24 mouse cellular contexts compared by ENCODE assay signal in genomic region chr14:73064460-73064859, GRCm38 (mm10). TPM values are rescaled to one million over a fixed set of nuclear protein-coding genes. Genes with fewer than 3 reads are reported as not detected.
DNase-seq lines count a peak whose midpoint lies in the region; ATAC-seq lines count a peak whose summit lies in the region.
"Had no signal": no experiment of that assay in that cellular context is flagged by ENCODE, and none has a peak within 500 bp of the region (broad histone marks: within the 10 kb centered on the region; RNA-seq: fewer than 3 reads in every experiment).

No protein-coding gene starts in this region.

- intact Hi-C loops in left cerebral cortex, postnatal 4 days (cut with DNase I), result no loop called here
- intact Hi-C loops in left cerebral cortex, postnatal 14 days (cut with DNase I), result no loop called here

- ATAC-seq in megakaryocyte progenitor cell, adult 5-6 weeks (replicated peaks; ENCODE audit: poor library complexity), result peak; percentile 42
- ATAC-seq: forebrain, embryonic 15.5 days; hindbrain, embryonic 16.5 days; intestine, embryonic 15.5 days; Patski had no signal

- peak; percentile 4 for DNase-seq in left cerebral cortex, postnatal 4 days
- DNase-seq in left cerebral cortex, postnatal 14 days (ENCODE audit: low spot score in 2 of 2), result no peak
- DNase-seq in 416B (ENCODE audit: low read depth) (peak; percentile 38), MN1 (ENCODE audit: low spot score) (peak; percentile 12)
- no peak for DNase-seq in adrenal gland, adult 8-10 months
- DNase-seq in adrenal gland, adult 2 months, result no peak
- DNase-seq: adrenal gland, postnatal 25 days; cerebellum, adult 11-12 months; cerebellum, adult 8-10 months; embryo, embryonic 11 days; gastrocnemius, postnatal 25 days; heart, adult 2 months; heart, postnatal 14 days had no signal

RNA-seq across cellular contexts. Expression of gene Cysltr2, which starts 15.5 kb away (rescaled TPM):
- under 1 TPM; 0.78 to 0.85 TPM for total RNA-seq in left cerebral cortex, postnatal 4 days (2021)
- 1 to 10 TPM; 1.8 to 2.6 TPM for total RNA-seq in left cerebral cortex, postnatal 14 days (2021)
- 0.44 and 1.8 TPM in 2 replicates for total RNA-seq in megakaryocyte progenitor cell, adult 5-6 weeks (2015)
- total RNA-seq in megakaryocyte progenitor cell, adult 5-6 weeks (2017), result 0.98 TPM in 1 of 2 replicates, not detected in the other
- 1 to 10 TPM; 2.0 to 5.5 (median 3.9) TPM for total RNA-seq in adrenal gland, adult 8-10 months (2022)
- total RNA-seq in adrenal gland, adult 2 months (2021), result 1 to 10 TPM; 1.3 to 2.1 TPM
- 1.0 and 2.0 TPM in 2 replicates for polyA plus RNA-seq in adrenal gland, adult 2 months (2012; rRNA removed)
- total RNA-seq: gastrocnemius, postnatal 25 days had no signal
- polyA plus RNA-seq: embryonic facial prominence, embryonic 10.5 days; embryonic facial prominence, embryonic 13.5 days; erythroblast, embryonic 14.5 days; forebrain, embryonic 12.5 days; forebrain, embryonic 15.5 days; heart, embryonic 13.5 days; hindbrain, embryonic 10.5 days; Patski had no signal

RNA-seq across cellular contexts. Expression of gene Rcbtb2, which starts 58.4 kb away (rescaled TPM):
- 10 to 100 TPM; 36.6 to 45.4 TPM for total RNA-seq in left cerebral cortex, postnatal 4 days (2021)
- total RNA-seq in left cerebral cortex, postnatal 14 days (2021), result 10 to 100 TPM; 20.5 to 22.8 TPM
- 51.8 and 54.3 TPM in 2 replicates for total RNA-seq in megakaryocyte progenitor cell, adult 5-6 weeks (2015)
- 25.6 and 31.8 TPM in 2 replicates for total RNA-seq in megakaryocyte progenitor cell, adult 5-6 weeks (2017)
- total RNA-seq in adrenal gland, adult 8-10 months (2022), result 10 to 100 TPM; 30.0 to 45.1 (median 35.5) TPM
- 10 to 100 TPM; 28.6 to 34.3 TPM for total RNA-seq in adrenal gland, adult 2 months (2021)
- polyA plus RNA-seq in adrenal gland, adult 2 months (2012; rRNA removed), result 30.7 and 39.4 TPM in 2 replicates

Comparison
In these comparisons a context has a peak if more than half of its experiments do, and no peak if none do; other contexts are left out.
1. DNase-seq: peak in left cerebral cortex, postnatal 4 days (single experiment), 416B (single experiment) and MN1 (single experiment); none in left cerebral cortex, postnatal 14 days (0 of 2), adrenal gland, adult 8-10 months (single experiment) and adrenal gland, adult 2 months (single experiment).